Mouse (Mus musculus) forebrain, embryonic 11.5 days (tissue): Measurements from ENCODE around the gene Cse1l. TPM values are rescaled to one million over a fixed set of nuclear protein-coding genes. Genes with fewer than 3 reads are reported as not detected.

Experiments
- ATAC-seq: fragments of 200-750 bp; cut with Nextera tagmentation; replicated peaks from 2 replicates; pipeline ENCODE4 v1.8.0; 2017; ENCODE audit warnings: moderate TSS enrichment; ENCODE audit not compliant: low FRiP score
- DNase-seq: peaks from one replicate; pipeline ENCODE4 v3.0.0-alpha.2; 2017; ENCODE audit warnings: low spot score
- H3K27ac ChIP-seq: fragments of 300-500 bp; sonication (generic); 2 replicates; pipeline ENCODE4 v1.5.1; 2014; ENCODE audit warnings: low read depth, low read length
- H3K27me3 ChIP-seq: fragments of 300-500 bp; sonication (generic); 2 replicates; pipeline ENCODE4 v1.6.1; 2014; ENCODE audit warnings: mild to moderate bottlenecking, low read length, mixed read lengths; ENCODE audit not compliant: control insufficient read depth, insufficient read depth
- H3K36me3 ChIP-seq: fragments of 300-500 bp; sonication (generic); 2 replicates; pipeline ENCODE4 v1.6.1; 2014; ENCODE audit warnings: mild to moderate bottlenecking, low read length, moderate library complexity, mixed read lengths; ENCODE audit not compliant: control insufficient read depth, insufficient read depth
- H3K4me1 ChIP-seq: fragments of 300-500 bp; sonication (generic); replicated peaks from 2 replicates; pipeline ENCODE4 v1.6.1; 2014; ENCODE audit warnings: low read length, mixed read lengths; ENCODE audit not compliant: control insufficient read depth, insufficient read depth
- H3K4me2 ChIP-seq: fragments of 300-500 bp; sonication (generic); 2 replicates; pipeline ENCODE4 v1.6.1; 2014; ENCODE audit warnings: low read depth, mild to moderate bottlenecking, low read length, moderate library complexity, mixed read lengths; ENCODE audit not compliant: severe bottlenecking
- H3K4me3 ChIP-seq: fragments of 300-500 bp; sonication (generic); 2 replicates; pipeline ENCODE4 v1.5.1; 2014; ENCODE audit warnings: low read depth, low read length
- H3K9ac ChIP-seq: fragments of 300-500 bp; sonication (generic); 2 replicates; pipeline ENCODE4 v1.6.1; 2014; ENCODE audit warnings: low read length
- H3K9me3 ChIP-seq: fragments of 300-500 bp; sonication (generic); 2 replicates; pipeline ENCODE4 v1.6.1; 2016; ENCODE audit warnings: low read length, mixed read lengths; ENCODE audit not compliant: control insufficient read depth
- WGBS: fragments of 180-500 bp; shearing (Covaris S2); extraction: QIAGEN DNeasy Blood & Tissue Kit; methylation state at CpG from one replicate; pipeline ENCODE4 v1.1.7; 2014; 5-methylcytosine and 5-hydroxymethylcytosine counted together
- polyA plus RNA-seq: library from polyadenylated mRNA; unstranded; fragments of >200 nt; fragmentation: Nextera tagmentation; extraction: Ambion mirVana; gene quantifications from 2 replicates; pipeline ENCODE4 v1.2.1, GENCODE M21; 2014

Gene Cse1l
- polyA plus RNA-seq: 222 and 240 TPM in 2 replicates

DNA sequence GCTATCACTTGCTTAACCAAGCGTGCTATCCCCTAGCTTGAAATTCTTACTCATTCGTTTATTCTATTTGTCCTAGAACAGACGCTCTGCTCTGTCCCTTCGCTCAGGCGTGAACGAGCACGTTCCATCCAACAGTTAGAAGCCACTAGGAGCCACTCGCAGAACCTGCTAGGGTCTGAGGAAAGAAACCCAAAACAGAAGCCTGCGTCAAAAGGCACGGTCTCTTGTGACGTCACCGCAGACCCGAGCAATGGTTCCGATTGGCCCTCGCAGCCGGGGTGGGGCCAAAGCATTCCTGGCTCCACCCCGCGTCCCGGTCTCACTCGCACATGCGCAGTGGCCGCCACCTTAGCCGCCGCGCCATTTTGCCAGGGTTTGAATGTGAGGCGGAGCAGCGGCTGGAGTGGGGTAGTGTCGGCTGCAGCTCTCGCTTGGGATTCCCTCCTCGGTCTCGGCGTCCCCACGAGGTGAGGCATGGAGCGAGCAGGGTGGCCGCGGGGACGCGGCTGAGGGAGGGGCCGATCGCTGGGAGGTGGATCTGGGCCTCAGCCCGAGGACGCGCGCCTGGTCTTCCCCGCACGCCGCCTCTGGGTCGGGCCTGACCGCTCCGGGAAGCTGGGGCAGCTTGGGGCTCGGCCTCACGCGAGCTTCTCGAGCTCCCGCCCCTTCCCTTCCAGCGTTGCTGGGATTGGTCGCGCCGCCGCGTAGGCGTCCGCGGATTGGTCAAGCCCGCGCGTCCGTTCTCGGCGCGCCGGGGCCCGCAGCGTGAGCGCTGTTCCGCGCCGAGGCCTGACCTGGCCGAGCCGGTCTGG is at the start of gene Cse1l:
Cse1l (plus strand) TSS at position 330 of the 812 bp plus-strand sequence.
- peak within 1 kb of the TSS; percentile 96 for H3K27ac ChIP-seq
- H3K27me3 ChIP-seq: no peaks in the 10 kb centered on the region
- under 1% methylated on average over 80 of the region's 80 CpGs for WGBS
- peak within 1 kb of the TSS; percentile 90 for H3K4me3 ChIP-seq
- H3K4me1 ChIP-seq: peaks cover 6% of the 10 kb centered on the region; the same call in 1 of the 2 replicates
- H3K9ac ChIP-seq: peak within 1 kb of the TSS; percentile 96
- H3K36me3 ChIP-seq: no peaks in the 10 kb centered on the region
- peak within 1 kb of the TSS; percentile 95 for H3K4me2 ChIP-seq
- H3K9me3 ChIP-seq: no peaks in the 10 kb centered on the region
- DNase-seq (peak; percentile 100), ATAC-seq (peak; percentile 97)

- WGBS: 94% methylated on average over 6 of the region's 6 CpGs
- no peak for DNase-seq
- peaks cover 3% of the 10 kb centered on the region; the same call in 1 of the 2 replicates for H3K36me3 ChIP-seq
- H3K27ac ChIP-seq: no peak overlapping the region
- no peaks in the 10 kb centered on the region for H3K27me3 ChIP-seq
- H3K4me2 ChIP-seq: no peak overlapping the region
- no peak for ATAC-seq
- no peaks in the 10 kb centered on the region for H3K4me1 ChIP-seq
- no peak overlapping the region for H3K4me3 ChIP-seq
- H3K9ac ChIP-seq: no peak overlapping the region
- H3K9me3 ChIP-seq: no peaks in the 10 kb centered on the region; the same call in 1 of the 2 replicates
Observed at GRCm38 (mm10) chr2:166856366-166856765, 49.5 kb upstream of the Cse1l start.

- DNase-seq (no peak), ATAC-seq (no peak)
- H3K9ac ChIP-seq: no peak overlapping the region
- peaks cover 2% of the 10 kb centered on the region; the same call in 1 of the 2 replicates for H3K36me3 ChIP-seq
- H3K4me1 ChIP-seq: no peaks in the 10 kb centered on the region
- no peak overlapping the region for H3K4me2 ChIP-seq
- no peaks in the 10 kb centered on the region for H3K27me3 ChIP-seq
- H3K9me3 ChIP-seq: no peaks in the 10 kb centered on the region; the same call in 1 of the 2 replicates
- no peak overlapping the region for H3K4me3 ChIP-seq
- H3K27ac ChIP-seq: no peak overlapping the region
- WGBS: 88% methylated on average over 2 of the region's 2 CpGs
Observed at GRCm38 (mm10) chr2:166857118-166857517, 48.7 kb upstream of the Cse1l start.

- H3K27me3 ChIP-seq: no peaks in the 10 kb centered on the region
- H3K27ac ChIP-seq: no peak overlapping the region
- no peaks in the 10 kb centered on the region for H3K9me3 ChIP-seq
- no peak overlapping the region for H3K9ac ChIP-seq
- H3K4me3 ChIP-seq: no peak overlapping the region
- H3K36me3 ChIP-seq: no peaks in the 10 kb centered on the region; the same call in 1 of the 2 replicates
- 90% methylated on average over 7 of the region's 7 CpGs for WGBS
- DNase-seq: no peak
- no peak overlapping the region for H3K4me2 ChIP-seq
- no peak for ATAC-seq
- H3K4me1 ChIP-seq: no peaks in the 10 kb centered on the region
Observed at GRCm38 (mm10) chr2:166859214-166859613, 46.6 kb upstream of the Cse1l start.

- no peaks in the 10 kb centered on the region for H3K27me3 ChIP-seq
- H3K9me3 ChIP-seq: no peaks in the 10 kb centered on the region
- no peak overlapping the region for H3K4me2 ChIP-seq
- no peaks in the 10 kb centered on the region; the same call in 1 of the 2 replicates for H3K36me3 ChIP-seq
- DNase-seq: no peak
- H3K4me3 ChIP-seq: no peak overlapping the region
- H3K27ac ChIP-seq: no peak overlapping the region
- H3K4me1 ChIP-seq: no peaks in the 10 kb centered on the region
- 86% methylated on average over 3 of the region's 3 CpGs for WGBS
- ATAC-seq: no peak
- H3K9ac ChIP-seq: no peak overlapping the region
Observed at GRCm38 (mm10) chr2:166862505-166862904, 43.3 kb upstream of the Cse1l start.

DNA sequence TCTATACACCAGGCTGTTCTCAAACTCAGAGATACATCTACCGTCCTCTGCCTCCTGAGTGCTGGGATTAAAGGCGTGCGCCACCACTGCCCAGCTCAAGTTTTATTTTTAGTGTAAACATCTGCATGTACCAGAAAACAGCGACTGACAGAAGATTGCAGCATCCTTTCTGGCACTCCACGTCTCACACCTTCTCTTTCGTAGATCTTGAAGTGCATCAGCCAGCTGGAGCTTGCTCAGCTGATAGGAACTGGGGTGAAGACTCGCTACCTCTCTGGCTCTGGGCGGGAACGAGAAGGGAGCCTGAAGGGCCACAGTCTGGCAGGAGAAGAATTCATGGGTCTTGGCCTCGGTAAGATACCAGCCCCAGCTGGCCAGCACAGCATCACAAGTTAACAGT is 40.4 kb upstream of the Cse1l start:
- DNase-seq (no peak), ATAC-seq (no peak)
- Histone ChIP-seq H3K4me3 (no peak overlapping the region), H3K4me2 (no peak overlapping the region), H3K9ac (no peak overlapping the region), H3K4me1 (no peaks in the 10 kb centered on the region), H3K36me3 (no peaks in the 10 kb centered on the region; the same call in 1 of the 2 replicates), H3K27me3 (no peaks in the 10 kb centered on the region), H3K27ac (no peak overlapping the region), H3K9me3 (no peaks in the 10 kb centered on the region)
- WGBS: 90% methylated on average over 10 of the region's 10 CpGs

GRCm38 (mm10) chr2:166870271-166870865 is 35.5 kb upstream of the Cse1l start:
- 95% methylated on average over 20 of the region's 20 CpGs for WGBS
- H3K9ac ChIP-seq: no peak overlapping the region
- peaks cover 2% of the 10 kb centered on the region; the same call in 1 of the 2 replicates for H3K36me3 ChIP-seq

DNA sequence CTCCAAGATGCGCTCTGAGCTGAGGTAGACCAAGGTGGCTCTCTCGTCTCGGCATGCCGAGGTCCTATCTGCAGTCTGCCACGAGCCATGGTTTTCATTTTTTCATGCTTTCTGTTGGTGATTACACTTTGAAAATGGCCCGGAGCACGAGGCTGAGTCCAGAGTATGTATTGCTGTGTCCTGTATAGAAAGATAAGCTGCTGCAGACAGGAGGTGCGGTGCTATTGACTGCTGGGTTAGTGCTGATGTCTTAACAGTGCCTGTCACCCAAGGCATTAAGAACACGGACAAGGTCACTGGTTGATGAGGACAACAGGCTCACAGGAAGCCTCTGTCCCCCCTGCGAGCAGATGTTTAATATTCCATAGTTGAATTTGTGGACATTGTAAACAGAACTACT is 34.9 kb upstream of the Cse1l start:
- ATAC-seq (no peak), DNase-seq (no peak)
- Histone ChIP-seq H3K27ac (no peak overlapping the region), H3K36me3 (peaks cover 2% of the 10 kb centered on the region; the same call in 1 of the 2 replicates), H3K27me3 (no peaks in the 10 kb centered on the region), H3K9me3 (no peaks in the 10 kb centered on the region), H3K9ac (no peak overlapping the region), H3K4me2 (no peak overlapping the region), H3K4me3 (no peak overlapping the region), H3K4me1 (no peaks in the 10 kb centered on the region)
- 91% methylated on average over 10 of the region's 10 CpGs for whole genome bisulfite sequencing

More at GRCm38 (mm10) chr2:166870271-166870865, 35.5 kb upstream of the Cse1l start:
- Histone ChIP-seq H3K27me3 (no peaks in the 10 kb centered on the region), H3K4me1 (no peaks in the 10 kb centered on the region), H3K4me3 (no peak overlapping the region), H3K9me3 (no peaks in the 10 kb centered on the region), H3K4me2 (no peak overlapping the region), H3K27ac (no peak overlapping the region)
- no peak for ATAC-seq
- no peak for DNase-seq
